Mouse (Mus musculus) CH12.LX (cell line): Measurements from ENCODE around the gene Fra10ac1. TPM values are rescaled to one million over a fixed set of nuclear protein-coding genes. Genes with fewer than 3 reads are reported as not detected.

Experiments
- DNase-seq: peaks from one replicate; pipeline ENCODE4 v3.0.0-alpha.2; 2013; ENCODE audit errors: extremely low read depth
- H3K27ac ChIP-seq: 2 replicates; pipeline ENCODE4 v1.5.1; 2012; ENCODE audit warnings: low read depth, mild to moderate bottlenecking, control low read depth, moderate library complexity; ENCODE audit not compliant: insufficient read depth
- H3K27me3 ChIP-seq: replicated peaks from 2 replicates; pipeline ENCODE3; 2012; ENCODE audit warnings: inconsistent platforms
- H3K36me3 ChIP-seq, 2 experiments: replicated peaks in 1 of 2; 2 replicates each; pipeline versions ENCODE3 to v1.6.1; 2012; ENCODE audit warnings: inconsistent platforms in 1 of 2, low read length in 1 of 2, mild to moderate bottlenecking in 1 of 2, mixed read lengths in 1 of 2, moderate library complexity in 1 of 2; ENCODE audit not compliant: control insufficient read depth in 1 of 2, insufficient read depth in 1 of 2
- H3K4me1 ChIP-seq, 2 experiments: 2 replicates each; pipeline ENCODE4 v1.6.1; 2012; ENCODE audit warnings: inconsistent platforms in 1 of 2, moderate library complexity in 1 of 2; ENCODE audit not compliant: insufficient read depth in 2 of 2, control insufficient read depth in 1 of 2
- H3K4me2 ChIP-seq: 2 replicates; pipeline ENCODE4 v1.6.1; 2012; ENCODE audit warnings: low read depth, mild to moderate bottlenecking, control low read depth; ENCODE audit not compliant: poor library complexity, insufficient read depth, severe bottlenecking
- H3K4me3 ChIP-seq, 3 experiments: fragments of 150-350 bp in 1 of 3; sonication (generic) in 1 of 3; replicated peaks in 1 of 3; 2 replicates each; pipeline versions ENCODE3 to v1.5.1; 2011 to 2012; ENCODE audit warnings: low read depth in 2 of 3, low read length in 2 of 3, mild to moderate bottlenecking in 2 of 3, moderate library complexity in 2 of 3, control low read depth in 1 of 3, improper control_type of control experiment in 1 of 3, inconsistent platforms in 1 of 3, mixed read lengths in 1 of 3; ENCODE audit not compliant: poor library complexity in 1 of 3
- H3K79me2 ChIP-seq: replicated peaks from 2 replicates; pipeline ENCODE4 v1.6.1; 2012; ENCODE audit warnings: mild to moderate bottlenecking, moderate library complexity; ENCODE audit not compliant: control insufficient read depth, poor library complexity, insufficient read depth, severe bottlenecking; ENCODE audit errors: extremely low read depth
- H3K9ac ChIP-seq: 2 replicates; pipeline ENCODE4 v1.6.1; 2012; ENCODE audit warnings: low read depth, mild to moderate bottlenecking, control low read depth, moderate library complexity; ENCODE audit not compliant: insufficient read depth
- H3K9me3 ChIP-seq: replicated peaks from 2 replicates; pipeline ENCODE3; 2012; ENCODE audit warnings: low read length, inconsistent platforms, mixed read lengths
- BHLHE40 ChIP-seq: IDR thresholded peaks from 2 replicates; pipeline ENCODE4 v1.6.1; 2011; ENCODE audit warnings: mild to moderate bottlenecking, low read depth, low read length, improper control_type of control experiment
- CHD1 ChIP-seq: IDR thresholded peaks from 2 replicates; pipeline ENCODE4 v1.6.1; 2012; ENCODE audit warnings: low read depth, low read length, improper control_type of control experiment, inconsistent platforms
- CTCF ChIP-seq, 2 experiments: IDR thresholded peaks in 1 of 2; conservative IDR thresholded peaks in 1 of 2; 2 replicates each; pipeline ENCODE4 v1.5.1; 2011 to 2012; ENCODE audit warnings: low read depth in 2 of 2, low read length in 2 of 2, improper control_type of control experiment in 1 of 2, inconsistent platforms in 1 of 2, mild to moderate bottlenecking in 1 of 2, moderate library complexity in 1 of 2
- EP300 ChIP-seq: IDR thresholded peaks from 2 replicates; pipeline ENCODE4 v1.6.1; 2011; ENCODE audit warnings: low read length, improper control_type of control experiment
- GABPA ChIP-seq: IDR thresholded peaks from 2 replicates; pipeline ENCODE4 v1.6.1; 2012; ENCODE audit warnings: low read depth, low read length, improper control_type of control experiment, inconsistent platforms; ENCODE audit not compliant: insufficient replicate concordance
- HCFC1 ChIP-seq: IDR thresholded peaks from 2 replicates; pipeline ENCODE4 v1.6.1; 2012; ENCODE audit warnings: low read depth, mild to moderate bottlenecking, inconsistent platforms, low read length, improper control_type of control experiment
- JUN ChIP-seq: IDR thresholded peaks from 2 replicates; pipeline ENCODE4 v1.6.1; 2011; ENCODE audit warnings: low read depth, mild to moderate bottlenecking, low read length, improper control_type of control experiment, moderate library complexity; ENCODE audit not compliant: insufficient read depth
- JUND ChIP-seq: conservative IDR thresholded peaks from 2 replicates; pipeline ENCODE4 v1.6.1; 2011; ENCODE audit warnings: low read depth, low read length, improper control_type of control experiment
- KAT2A ChIP-seq: IDR thresholded peaks from 2 replicates; pipeline ENCODE4 v1.6.1; 2012; ENCODE audit warnings: low read length, improper control_type of control experiment, inconsistent platforms; ENCODE audit not compliant: insufficient replicate concordance
- MAZ ChIP-seq: IDR thresholded peaks from 2 replicates; pipeline ENCODE4 v1.6.1; 2012; ENCODE audit warnings: low read depth, mild to moderate bottlenecking, inconsistent platforms, low read length, improper control_type of control experiment, moderate library complexity
- MXI1 ChIP-seq: IDR thresholded peaks from 2 replicates; pipeline ENCODE4 v1.6.1; 2011; ENCODE audit warnings: mild to moderate bottlenecking, low read depth, low read length, improper control_type of control experiment
- NRF1 ChIP-seq: IDR thresholded peaks from 2 replicates; pipeline ENCODE4 v1.6.1; 2014; ENCODE audit warnings: low read depth, mild to moderate bottlenecking, inconsistent platforms, low read length, improper control_type of control experiment, moderate library complexity
- PAX5 ChIP-seq: IDR thresholded peaks from 2 replicates; pipeline ENCODE4 v1.6.1; 2012; ENCODE audit warnings: low read length, inconsistent platforms, mixed read lengths
- RAD21 ChIP-seq: IDR thresholded peaks from 2 replicates; pipeline ENCODE4 v1.6.1; 2011; ENCODE audit warnings: low read depth, mild to moderate bottlenecking, low read length, improper control_type of control experiment, moderate library complexity
- SIN3A ChIP-seq: IDR thresholded peaks from 2 replicates; pipeline ENCODE4 v1.6.1; 2012; ENCODE audit warnings: low read length, improper control_type of control experiment, inconsistent platforms
- TBP ChIP-seq: conservative IDR thresholded peaks from 2 replicates; pipeline ENCODE4 v1.6.1; 2011; ENCODE audit warnings: low read depth, low read length, improper control_type of control experiment
- TCF12 ChIP-seq: IDR thresholded peaks from 2 replicates; pipeline ENCODE4 v1.6.1; 2014; ENCODE audit warnings: low read depth, mild to moderate bottlenecking, inconsistent platforms, low read length, improper control_type of control experiment
- ZKSCAN1 ChIP-seq: IDR thresholded peaks from 2 replicates; pipeline ENCODE4 v1.6.1; 2012; ENCODE audit warnings: low read depth, inconsistent platforms, low read length, improper control_type of control experiment, borderline replicate concordance
- ZMIZ1 ChIP-seq: IDR thresholded peaks from 2 replicates; pipeline ENCODE4 v1.6.1; 2012; ENCODE audit warnings: low read depth, mild to moderate bottlenecking, inconsistent platforms, low read length, improper control_type of control experiment
- ZNF384 ChIP-seq: IDR thresholded peaks from 2 replicates; pipeline ENCODE4 v1.6.1; 2012; ENCODE audit warnings: low read depth, low read length, improper control_type of control experiment, inconsistent platforms
- dilution Hi-C: fragments of 300-500 bp; cut with MboI; formaldehyde crosslinking; loops from 2 replicates; pipeline ENCODE4 v1.14.3; 2020; ENCODE audit warnings: low sequenced_read_pairs; ENCODE audit not compliant: extremely low pct_unique_long_range_greater_than_20kb, extremely low pct_ligation_motif_present
- in situ Hi-C: fragments of 300-500 bp; cut with MboI; formaldehyde crosslinking; loops from 3 replicates; pipeline ENCODE4 v1.14.3; 2019; ENCODE audit warnings: low sequenced_read_pairs, low pct_ligation_motif_present, low pct_unique_long_range_greater_than_20kb, mixed read lengths
- polyA plus RNA-seq: library from polyadenylated mRNA; unstranded; fragments of >175 nt; gene quantifications from 2 replicates; pipeline ENCODE4 v1.2.1, GENCODE M21; 2012; ENCODE audit warnings: low read depth; ENCODE audit not compliant: insufficient read length
- total RNA-seq, 2 experiments: library from RNA; depleted of rRNA; stranded (reverse); fragments of 300-350 nt in 1 of 2; fragments of >200 nt in 1 of 2; gene quantifications; 2 replicates each; pipeline ENCODE4 v1.2.3; 2012 to 2014

The Fra10ac1 gene
- total and polyA plus RNA-seq, 3 experiments: 21.1 to 50.4 (median 21.6) TPM

DNA sequence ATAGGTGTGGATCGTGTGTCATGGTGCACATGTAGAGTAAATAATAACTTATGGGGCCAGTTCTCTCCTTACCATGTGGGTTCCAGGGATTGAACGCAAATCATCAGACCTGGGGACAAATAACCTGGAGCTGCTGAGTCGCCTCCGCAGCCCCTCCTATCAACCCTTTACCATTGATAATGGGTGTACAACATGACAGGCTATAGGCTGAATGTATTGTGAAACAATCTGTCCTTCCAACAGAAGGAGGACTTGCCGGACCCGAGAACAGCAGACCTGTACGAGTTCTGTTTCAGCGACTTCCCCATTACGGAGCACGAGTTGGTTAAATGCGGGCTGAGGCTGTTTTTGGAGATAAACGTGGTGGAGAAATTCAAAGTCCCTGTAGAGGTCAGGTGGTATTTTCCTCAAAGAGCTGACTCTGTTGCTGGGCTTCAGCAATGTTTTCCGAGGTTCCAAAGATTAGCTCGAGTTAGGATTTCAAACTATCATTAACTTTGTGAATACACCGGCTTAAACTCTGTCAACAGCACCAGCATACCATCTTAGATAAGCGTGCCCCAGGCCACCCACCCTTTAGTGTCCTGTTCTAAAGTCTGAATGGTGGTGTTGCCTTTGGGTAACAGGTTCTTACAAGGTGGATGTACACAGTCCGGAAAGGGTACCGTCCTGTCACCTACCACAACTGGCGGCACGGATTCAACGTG lies 62.2 kb downstream of the Fra10ac1 start:
- no peaks in the 10 kb centered on the region for H3K9me3 ChIP-seq
- no peaks in the 10 kb centered on the region for H3K36me3 ChIP-seq
- H3K4me1 ChIP-seq: 0 out of 4 replicates have a peak, but pooled peaks cover 0 to 4% of the 10 kb centered on the region in 2 experiments
- no peak overlapping the region for H3K4me2 ChIP-seq
- dilution Hi-C loops: no loop called here
- no peak overlapping the region for H3K9ac ChIP-seq
- no peak overlapping the region for H3K27ac ChIP-seq
- no peak overlapping the region for H3K4me3 ChIP-seq
- H3K79me2 ChIP-seq: no peaks in the 10 kb centered on the region
- DNase-seq: no peak
- no peaks in the 10 kb centered on the region for H3K27me3 ChIP-seq
- in situ Hi-C loops: no loop called here
- TF ChIP-seq ZNF384: no peak
- TF ChIP-seq RAD21: no peak
- TF ChIP-seq EP300: no peak
- TF ChIP-seq ZMIZ1: no peak
- no peak for TF ChIP-seq MAZ
- TF ChIP-seq JUN: no peak
- TF ChIP-seq KAT2A: no peak
- TF ChIP-seq CHD1: no peak
- TF ChIP-seq HCFC1: no peak
- TF ChIP-seq CTCF (conservative IDR thresholded peaks at IDR 0.05 in 1 of 2, IDR thresholded peaks at IDR 0.05 in 1 of 2; ENCODE audit: low read depth in 2 of 2, low read length in 2 of 2): no peak
- TF ChIP-seq BHLHE40: no peak
- no peak for TF ChIP-seq TBP

DNA sequence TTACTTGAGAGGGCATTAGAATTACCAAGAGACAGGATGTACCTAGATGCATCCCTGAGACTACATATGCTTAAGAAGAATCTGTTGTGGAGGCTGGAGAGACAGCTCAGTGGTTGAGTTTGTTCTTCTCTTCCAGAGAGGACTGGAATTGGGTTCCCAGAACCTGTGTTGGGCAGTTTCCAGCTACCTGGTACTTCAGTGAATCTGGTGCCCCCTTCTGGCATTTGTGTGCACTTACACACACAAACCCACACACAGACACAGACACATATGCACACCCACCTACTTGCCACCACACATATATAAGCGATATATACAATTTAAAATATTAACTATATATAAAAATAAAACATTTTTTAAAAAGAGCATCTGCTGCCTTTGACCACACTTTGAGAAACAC lies 67.7 kb downstream of the Fra10ac1 start:
- Histone ChIP-seq H3K9ac (no peak overlapping the region), H3K27ac (no peak overlapping the region), H3K4me1 (peaks cover 9 to 13% of the 10 kb centered on the region in 2 experiments; a peak in 3 of 4 replicates), H3K4me2 (no peak overlapping the region), H3K36me3 (no peaks in the 10 kb centered on the region), H3K79me2 (no peaks in the 10 kb centered on the region), H3K4me3 (no peak overlapping the region), H3K27me3 (no peaks in the 10 kb centered on the region), H3K9me3 (no peaks in the 10 kb centered on the region)
- peak; percentile 34 for TF ChIP-seq RAD21
- peak in 1 of 2 experiments; percentile 45; a peak in 2 of 4 replicates for TF ChIP-seq CTCF (conservative IDR thresholded peaks at IDR 0.05 in 1 of 2, IDR thresholded peaks at IDR 0.05 in 1 of 2; ENCODE audit: low read depth in 2 of 2, low read length in 2 of 2)
- no peak for TF ChIP-seq PAX5
- TF ChIP-seq GABPA: no peak
- no peak for TF ChIP-seq TCF12
- no peak for TF ChIP-seq ZKSCAN1
- no peak for TF ChIP-seq JUND
- TF ChIP-seq MXI1: no peak
- TF ChIP-seq SIN3A: no peak
- no peak for TF ChIP-seq NRF1
- dilution Hi-C loops: no loop called here
- peak; percentile 12 for DNase-seq
- in situ Hi-C loops: no loop called here
